Mouse (Mus musculus): ENCODE measurements at regions not wholly inside any gene's neighbourhood (a gene's known extent, or its start where the extent isn't known, plus 50 kb on each side); places are given as distances from the start of the nearest gene placed in this dataset.

DNA sequence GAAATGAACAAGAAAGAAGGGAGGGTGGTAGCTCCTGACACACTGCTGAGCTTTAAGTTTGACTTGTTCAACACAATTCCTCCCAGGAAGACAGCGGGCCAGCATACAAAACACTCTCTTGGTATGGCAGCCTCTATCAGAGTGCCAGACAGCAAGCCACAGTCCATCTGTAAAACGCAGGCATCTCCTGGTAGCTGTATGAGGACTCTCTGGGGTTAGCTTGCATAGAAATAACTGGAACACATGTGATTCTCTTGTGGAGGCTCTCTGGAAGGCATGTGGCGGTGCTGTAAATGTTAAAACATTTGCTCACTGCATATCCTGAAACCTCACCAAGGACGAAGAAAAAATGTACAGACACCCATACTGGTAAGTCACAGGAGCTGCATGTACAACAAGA is 247.9 kb upstream of the Shh start:
- H3K4me2 ChIP-seq: no peak overlapping the region
- H3K4me1 ChIP-seq (replicated peaks): no peaks in the 10 kb centered on the region
- H3K4me3 ChIP-seq: no peak overlapping the region
- no peak overlapping the region for H3K9ac ChIP-seq
- WGBS: 93% methylated on average over 4 of the region's 4 CpGs
- no peak for ATAC-seq (ENCODE audit: low FRiP score, low read depth)
- no peaks in the 10 kb centered on the region for H3K27me3 ChIP-seq
- no peak overlapping the region for H3K27ac ChIP-seq (replicated peaks)
- no peaks in the 10 kb centered on the region for H3K36me3 ChIP-seq
- no peaks in the 10 kb centered on the region for H3K9me3 ChIP-seq

DNA sequence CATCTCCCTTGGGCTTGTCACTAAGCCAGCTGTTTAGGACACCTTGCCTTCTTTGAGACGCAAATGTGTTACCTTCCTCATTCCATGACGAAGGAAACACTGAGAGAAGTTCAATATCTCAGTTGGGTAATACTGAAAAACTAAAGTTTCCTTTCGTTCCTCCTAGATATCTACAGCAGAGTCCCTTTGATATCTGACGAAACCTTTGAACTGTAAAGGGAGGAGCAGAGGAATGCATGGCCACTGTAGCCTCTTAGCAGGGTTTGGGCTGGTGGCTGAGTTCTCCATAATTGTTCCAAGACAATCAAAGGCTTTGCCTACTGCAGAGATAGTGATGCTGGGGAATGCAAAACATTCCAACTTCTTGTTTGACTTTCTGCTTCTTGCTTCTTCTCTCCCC is 243.5 kb upstream of the Shh start:
- H3K27me3 ChIP-seq: no peaks in the 10 kb centered on the region
- no peak overlapping the region for H3K27ac ChIP-seq (replicated peaks)
- H3K4me1 ChIP-seq (replicated peaks): no peaks in the 10 kb centered on the region
- ATAC-seq (ENCODE audit: low FRiP score, low read depth): no peak
- 79% methylated on average over 4 of the region's 4 CpGs for WGBS
- H3K9me3 ChIP-seq: no peaks in the 10 kb centered on the region
- no peak overlapping the region for H3K4me3 ChIP-seq
- H3K4me2 ChIP-seq: no peak overlapping the region
- no peak overlapping the region for H3K9ac ChIP-seq
- H3K36me3 ChIP-seq: no peaks in the 10 kb centered on the region

GRCm38 (mm10) chr5:28709626-28710025 is 242.6 kb upstream of the Shh start:
- H3K27me3 ChIP-seq: no peaks in the 10 kb centered on the region
- no peak for ATAC-seq (ENCODE audit: low FRiP score, low read depth)
- H3K4me3 ChIP-seq: no peak overlapping the region
- H3K36me3 ChIP-seq: no peaks in the 10 kb centered on the region
- no peaks in the 10 kb centered on the region for H3K9me3 ChIP-seq
- WGBS: 76% methylated on average over 2 of the region's 2 CpGs
- no peak overlapping the region for H3K27ac ChIP-seq (replicated peaks)
- H3K9ac ChIP-seq: no peak overlapping the region
- no peaks in the 10 kb centered on the region for H3K4me1 ChIP-seq (replicated peaks)
- H3K4me2 ChIP-seq: no peak overlapping the region

DNA sequence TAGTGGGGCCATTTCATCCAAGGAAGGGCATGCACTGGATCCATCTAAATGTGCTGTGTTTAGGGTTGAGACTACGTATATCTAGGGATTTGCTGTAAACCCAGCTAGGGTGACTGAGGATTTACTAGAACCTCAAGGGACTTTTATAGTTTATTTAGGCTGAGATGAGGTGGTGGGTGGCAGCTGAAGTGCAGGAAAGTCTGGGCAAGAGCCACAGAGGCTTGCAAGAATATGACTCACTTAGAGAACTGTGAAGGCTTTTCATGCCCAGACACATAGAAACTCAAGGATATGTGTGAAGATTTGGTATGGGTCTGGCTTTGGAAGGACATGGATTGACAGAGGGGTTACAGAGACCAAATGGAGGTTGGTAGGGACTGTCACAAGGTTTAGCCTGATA is 237.3 kb upstream of the Shh start:
- Histone ChIP-seq H3K27me3 (no peaks in the 10 kb centered on the region), H3K9me3 (no peaks in the 10 kb centered on the region), H3K4me3 (no peak overlapping the region), H3K36me3 (no peaks in the 10 kb centered on the region), H3K4me2 (no peak overlapping the region), H3K4me1 (replicated peaks) (no peaks in the 10 kb centered on the region), H3K27ac (replicated peaks) (no peak overlapping the region), H3K9ac (no peak overlapping the region)
- no peak for ATAC-seq (ENCODE audit: low FRiP score, low read depth)
- WGBS: 100% methylated on average over 1 of the region's 1 CpGs

DNA sequence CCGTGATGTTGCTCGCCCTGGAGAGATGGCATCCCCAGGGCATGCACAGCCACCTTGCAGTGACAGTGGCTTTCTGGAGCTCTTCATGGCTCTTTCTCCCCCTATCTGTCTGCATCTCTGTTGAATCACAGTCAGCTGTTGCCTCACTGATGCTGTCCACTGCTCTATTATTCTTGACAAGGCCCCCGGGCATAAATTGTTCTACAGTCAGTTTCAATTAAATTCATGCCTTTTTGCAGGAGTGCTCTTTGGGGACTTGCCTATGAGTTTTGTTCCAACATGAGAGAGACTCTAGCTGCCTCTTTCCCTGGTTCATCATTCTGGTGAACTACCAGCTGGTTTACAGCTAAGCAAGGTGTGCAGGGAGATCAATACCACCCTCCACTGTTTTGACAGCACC is 229.9 kb upstream of the Shh start:
- Histone ChIP-seq H3K9me3 (no peaks in the 10 kb centered on the region), H3K36me3 (no peaks in the 10 kb centered on the region), H3K4me3 (no peak overlapping the region), H3K27ac (replicated peaks) (no peak overlapping the region), H3K4me2 (no peak overlapping the region), H3K4me1 (replicated peaks) (no peaks in the 10 kb centered on the region), H3K27me3 (no peaks in the 10 kb centered on the region), H3K9ac (no peak overlapping the region)
- ATAC-seq (ENCODE audit: low FRiP score, low read depth): no peak
- 56% methylated on average over 3 of the region's 3 CpGs for WGBS

DNA sequence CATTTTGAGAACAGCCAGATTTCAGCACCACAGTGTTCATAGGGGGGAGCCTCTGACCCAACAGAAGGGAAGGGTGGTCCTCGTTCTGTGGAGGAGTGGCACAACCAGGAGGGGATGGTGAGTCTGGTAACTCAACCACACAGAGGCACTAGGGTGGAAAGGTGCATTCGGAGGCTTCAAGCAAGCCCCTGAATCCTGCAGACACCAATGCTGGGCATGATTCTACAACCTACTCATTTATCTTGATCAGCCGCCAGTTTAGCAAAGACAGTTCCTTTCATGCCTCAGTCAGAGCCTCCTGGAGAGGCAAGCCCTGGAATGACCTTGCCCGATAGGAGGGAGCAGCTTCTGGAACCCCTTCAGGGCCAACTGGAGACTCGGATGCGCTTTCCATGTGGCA is 223.1 kb upstream of the Shh start:
- no peak for ATAC-seq (ENCODE audit: low FRiP score, low read depth)
- no peak overlapping the region for H3K4me3 ChIP-seq
- WGBS: 67% methylated on average over 6 of the region's 6 CpGs
- no peak overlapping the region for H3K9ac ChIP-seq
- H3K27me3 ChIP-seq: no peaks in the 10 kb centered on the region
- H3K4me2 ChIP-seq: no peak overlapping the region
- H3K36me3 ChIP-seq: no peaks in the 10 kb centered on the region
- peaks cover 7% of the 10 kb centered on the region for H3K4me1 ChIP-seq (replicated peaks)
- H3K27ac ChIP-seq (replicated peaks): no peak overlapping the region
- no peaks in the 10 kb centered on the region for H3K9me3 ChIP-seq

DNA sequence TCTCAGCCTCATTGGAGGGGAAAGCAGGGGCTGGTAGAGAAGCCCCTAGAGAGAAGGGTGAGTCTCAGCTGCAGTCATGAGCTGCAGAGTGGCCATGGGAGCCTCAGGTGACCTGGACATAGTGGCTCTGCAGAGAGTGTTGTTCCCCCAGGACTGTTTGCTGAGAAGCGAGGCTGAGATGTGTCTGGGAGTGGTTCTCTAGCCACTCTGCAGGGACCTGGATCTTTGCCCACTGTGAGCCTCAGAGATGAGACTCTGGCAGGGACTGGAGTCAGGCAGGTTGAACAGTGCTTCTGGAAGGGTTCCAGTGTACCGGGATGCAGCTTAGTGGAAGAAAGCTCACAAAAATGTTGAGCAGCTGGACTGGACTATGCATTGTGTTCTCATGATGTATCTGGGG is 222.6 kb upstream of the Shh start:
- H3K9ac ChIP-seq: no peak overlapping the region
- H3K4me1 ChIP-seq (replicated peaks): peaks cover 7% of the 10 kb centered on the region
- H3K36me3 ChIP-seq: no peaks in the 10 kb centered on the region
- H3K27ac ChIP-seq (replicated peaks): no peak overlapping the region
- H3K4me3 ChIP-seq: no peak overlapping the region
- no peaks in the 10 kb centered on the region for H3K27me3 ChIP-seq
- WGBS: 41% methylated on average over 2 of the region's 2 CpGs
- no peak for ATAC-seq (ENCODE audit: low FRiP score, low read depth)
- no peak overlapping the region for H3K4me2 ChIP-seq
- H3K9me3 ChIP-seq: no peaks in the 10 kb centered on the region

- Histone ChIP-seq H3K27ac (replicated peaks) (no peak overlapping the region), H3K9ac (no peak overlapping the region), H3K27me3 (no peaks in the 10 kb centered on the region), H3K4me2 (no peak overlapping the region), H3K36me3 (no peaks in the 10 kb centered on the region), H3K4me3 (no peak overlapping the region), H3K4me1 (replicated peaks) (peaks cover 7% of the 10 kb centered on the region), H3K9me3 (no peaks in the 10 kb centered on the region)
- WGBS: 83% methylated on average over 3 of the region's 3 CpGs
- ATAC-seq (ENCODE audit: low FRiP score, low read depth): no peak
These were observed 222.1 kb upstream of the Shh start for GRCm38 (mm10) chr5:28689136-28689535.

GRCm38 (mm10) chr5:28682821-28683220 is 215.8 kb upstream of the Shh start:
- 82% methylated on average over 6 of the region's 6 CpGs for WGBS
- no peaks in the 10 kb centered on the region for H3K36me3 ChIP-seq
- no peaks in the 10 kb centered on the region for H3K9me3 ChIP-seq
- no peak for ATAC-seq (ENCODE audit: low FRiP score, low read depth)
- no peak overlapping the region for H3K9ac ChIP-seq
- H3K27ac ChIP-seq (replicated peaks): no peak overlapping the region
- no peaks in the 10 kb centered on the region for H3K27me3 ChIP-seq
- H3K4me2 ChIP-seq: no peak overlapping the region
- H3K4me1 ChIP-seq (replicated peaks): peaks cover 15% of the 10 kb centered on the region
- H3K4me3 ChIP-seq: no peak overlapping the region

GRCm38 (mm10) chr5:28680311-28680710 is 213.3 kb upstream of the Shh start:
- 94% methylated on average over 1 of the region's 1 CpGs for WGBS

DNA sequence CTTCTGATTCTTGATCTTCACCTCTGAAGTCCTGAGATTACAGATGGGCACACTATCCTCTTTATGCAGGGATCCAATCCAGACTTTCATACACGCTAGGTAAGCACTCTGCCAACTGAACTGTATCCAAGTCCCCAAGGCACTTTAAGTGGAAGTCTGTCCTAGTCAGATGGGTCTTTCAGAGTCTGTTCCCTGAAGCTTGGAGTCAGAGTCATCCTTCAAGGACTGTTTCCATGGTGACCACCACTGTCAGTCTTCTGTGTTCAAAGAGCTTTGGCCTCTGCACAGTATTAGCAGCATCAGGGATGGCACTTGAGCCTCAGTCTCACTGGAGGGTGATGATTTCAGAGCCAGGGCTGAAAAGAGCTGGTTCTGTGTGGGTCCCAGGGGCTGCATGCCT is 212.7 kb upstream of the Shh start:
- Histone ChIP-seq H3K9me3 (no peaks in the 10 kb centered on the region), H3K9ac (no peak overlapping the region), H3K4me2 (no peak overlapping the region), H3K27me3 (no peaks in the 10 kb centered on the region), H3K36me3 (no peaks in the 10 kb centered on the region), H3K27ac (replicated peaks) (no peak overlapping the region; the same call in 1 of the 2 replicates), H3K4me3 (no peak overlapping the region), H3K4me1 (replicated peaks) (peaks cover 15% of the 10 kb centered on the region)
- peak; percentile 93 for ATAC-seq (ENCODE audit: low FRiP score, low read depth)
- 30% methylated on average over 1 of the region's 1 CpGs for WGBS

More at GRCm38 (mm10) chr5:28680311-28680710, 213.3 kb upstream of the Shh start:
- Histone ChIP-seq H3K9me3 (no peaks in the 10 kb centered on the region), H3K4me3 (no peak overlapping the region), H3K9ac (no peak overlapping the region), H3K36me3 (no peaks in the 10 kb centered on the region), H3K27me3 (no peaks in the 10 kb centered on the region), H3K4me1 (replicated peaks) (peaks cover 15% of the 10 kb centered on the region), H3K27ac (replicated peaks) (no peak overlapping the region; the same call in 1 of the 2 replicates), H3K4me2 (no peak overlapping the region)
- ATAC-seq (ENCODE audit: low FRiP score, low read depth): peak; percentile 15; the same call in 1 of the 2 replicates

DNA sequence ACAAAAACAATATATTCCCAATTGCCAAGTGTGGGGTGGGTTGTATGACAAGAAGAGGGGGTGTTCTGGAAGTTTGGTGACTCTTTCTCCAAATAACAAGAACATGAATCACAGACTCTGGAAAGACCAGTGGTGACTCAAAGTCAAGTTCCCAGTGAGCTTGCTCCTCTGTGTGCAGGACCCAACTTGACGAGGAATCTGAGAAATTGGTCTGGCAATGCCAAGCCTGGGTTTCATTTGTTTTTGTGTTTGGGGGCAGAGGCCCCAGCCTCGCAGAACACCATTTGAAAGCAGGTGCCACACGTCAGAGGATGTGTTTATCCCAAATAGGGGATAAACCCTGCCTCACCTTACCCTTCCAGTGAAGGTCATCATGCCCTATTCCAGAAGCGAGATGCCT is 163.1 kb upstream of the Shh start:
- no peak for ATAC-seq (ENCODE audit: low FRiP score, low read depth)
- no peak overlapping the region for H3K4me2 ChIP-seq
- 87% methylated on average over 4 of the region's 4 CpGs for WGBS
- H3K9ac ChIP-seq: no peak overlapping the region
- no peaks in the 10 kb centered on the region for H3K9me3 ChIP-seq
- H3K27ac ChIP-seq (replicated peaks): no peak overlapping the region
- no peaks in the 10 kb centered on the region for H3K4me1 ChIP-seq (replicated peaks)
- H3K27me3 ChIP-seq: no peaks in the 10 kb centered on the region
- H3K4me3 ChIP-seq: no peak overlapping the region
- no peaks in the 10 kb centered on the region for H3K36me3 ChIP-seq

DNA sequence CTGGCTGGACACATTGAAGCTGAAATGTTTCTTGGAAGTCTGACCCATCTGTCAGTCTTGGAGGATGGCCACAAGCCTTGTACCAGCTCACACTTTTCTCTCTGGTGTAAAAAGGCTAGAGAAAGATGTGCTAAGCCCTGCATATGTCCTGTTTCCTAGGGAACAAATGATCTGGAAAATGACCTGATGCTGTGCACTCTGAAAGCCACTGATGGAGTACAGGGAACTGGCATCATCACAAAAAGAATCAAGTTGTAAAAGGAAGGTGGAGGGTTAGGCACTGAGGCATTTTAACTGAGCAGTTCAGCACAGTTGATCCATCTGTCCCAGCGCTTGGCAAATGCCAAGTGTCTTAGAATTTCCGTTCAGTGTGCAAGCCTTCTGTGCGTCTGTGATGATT is 144.8 kb upstream of the Shh start:
- WGBS: 64% methylated on average over 3 of the region's 3 CpGs
- no peaks in the 10 kb centered on the region for H3K36me3 ChIP-seq
- H3K9ac ChIP-seq: no peak overlapping the region

More for the DNA sequence above, 144.8 kb upstream of the Shh start:
- peak; percentile 72 for ATAC-seq (ENCODE audit: low FRiP score, low read depth)
- Histone ChIP-seq H3K4me1 (replicated peaks) (no peaks in the 10 kb centered on the region), H3K27me3 (no peaks in the 10 kb centered on the region), H3K9me3 (no peaks in the 10 kb centered on the region), H3K4me2 (no peak overlapping the region), H3K4me3 (no peak overlapping the region), H3K27ac (replicated peaks) (no peak overlapping the region; the same call in 1 of the 2 replicates)
